ENCODE assay signal across 8 mouse cellular contexts in the genomic region with DNA sequence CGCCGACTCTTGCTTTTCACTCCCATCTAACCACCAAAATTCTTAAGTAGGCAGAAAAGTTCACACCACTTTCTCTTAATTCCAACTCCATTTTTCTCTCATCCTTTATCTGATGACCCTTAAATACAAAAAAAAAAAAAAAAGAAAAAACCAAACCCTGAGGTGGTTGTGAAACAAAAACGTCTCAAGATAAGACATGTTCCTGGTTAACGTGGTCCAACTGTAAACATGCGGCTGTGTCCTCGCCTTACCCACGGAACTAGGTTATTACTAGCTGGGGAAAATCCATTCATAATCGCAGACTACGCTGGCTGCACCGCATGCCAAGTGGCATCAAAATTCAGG. TPM values are rescaled to one million over a fixed set of nuclear protein-coding genes. Genes with fewer than 3 reads are reported as not detected.
DNase-seq lines count a peak whose midpoint lies in the region; ATAC-seq and TF ChIP-seq lines count a peak whose summit lies in the region.

No protein-coding gene starts in this region.

- no peak for ATAC-seq in embryonic facial prominence, embryonic 12.5 days (ENCODE audit: insufficient number of reproducible peaks, insufficient read depth, low FRiP score, low TSS enrichment)
- no peak for ATAC-seq in intestine, embryonic 16.5 days
- ATAC-seq in neural tube, embryonic 12.5 days (ENCODE audit: low FRiP score, low read depth): no peak

- H3K27me3 ChIP-seq in embryonic facial prominence, embryonic 12.5 days: no peaks in the 10 kb centered on the region
- no peaks in the 10 kb centered on the region for H3K27me3 ChIP-seq in intestine, embryonic 16.5 days (replicated peaks; ENCODE audit: control insufficient read depth, insufficient read depth, low read length)
- H3K27me3 ChIP-seq in neural tube, embryonic 12.5 days (replicated peaks): no peaks in the 10 kb centered on the region

- H3K4me1 ChIP-seq in embryonic facial prominence, embryonic 12.5 days: peaks cover 7% of the 10 kb centered on the region
- H3K4me1 ChIP-seq in intestine, embryonic 16.5 days (ENCODE audit: control insufficient read depth, insufficient read depth, low read length): peaks cover 5% of the 10 kb centered on the region
- H3K4me1 ChIP-seq in neural tube, embryonic 12.5 days: peaks cover 6% of the 10 kb centered on the region

- peak overlapping the region; percentile 89 for H3K4me3 ChIP-seq in layer of hippocampus, adult 2 months
- peak overlapping the region; percentile 96 for H3K4me3 ChIP-seq in embryonic facial prominence, embryonic 12.5 days
- peak overlapping the region; percentile 99 for H3K4me3 ChIP-seq in intestine, embryonic 16.5 days (ENCODE audit: low read length)
- peak overlapping the region; percentile 94 for H3K4me3 ChIP-seq in neural tube, embryonic 12.5 days

- peak overlapping the region; percentile 94 for H3K27ac ChIP-seq in layer of hippocampus, adult 2 months
- peak overlapping the region; percentile 89; the same call in 1 of the 2 replicates for H3K27ac ChIP-seq in embryonic facial prominence, embryonic 12.5 days
- peak overlapping the region; percentile 82; the same call in 1 of the 2 replicates for H3K27ac ChIP-seq in intestine, embryonic 16.5 days (ENCODE audit: low read length)
- H3K27ac ChIP-seq in neural tube, embryonic 12.5 days: peak overlapping the region; percentile 74; the same call in 1 of the 2 replicates

- 18% methylated on average over 10 of the region's 10 CpGs for WGBS in embryonic facial prominence, embryonic 12.5 days
- WGBS in intestine, embryonic 16.5 days: 12% methylated on average over 10 of the region's 10 CpGs
- 21% methylated on average over 10 of the region's 10 CpGs for WGBS in neural tube, embryonic 12.5 days

- peak overlapping the region; percentile 95 for H3K9ac ChIP-seq in embryonic facial prominence, embryonic 12.5 days
- peak overlapping the region; percentile 95 for H3K9ac ChIP-seq in intestine, embryonic 16.5 days (ENCODE audit: low read depth, low read length)
- H3K9ac ChIP-seq in neural tube, embryonic 12.5 days: peak overlapping the region; percentile 90

- H3K36me3 ChIP-seq in embryonic facial prominence, embryonic 12.5 days: peaks cover 32% of the 10 kb centered on the region
- peaks cover 9% of the 10 kb centered on the region for H3K36me3 ChIP-seq in intestine, embryonic 16.5 days (ENCODE audit: control insufficient read depth, insufficient read depth, low read length)
- peaks cover 24% of the 10 kb centered on the region for H3K36me3 ChIP-seq in neural tube, embryonic 12.5 days

- no peaks in the 10 kb centered on the region for H3K9me3 ChIP-seq in embryonic facial prominence, embryonic 12.5 days
- no peaks in the 10 kb centered on the region for H3K9me3 ChIP-seq in intestine, embryonic 16.5 days (ENCODE audit: control insufficient read depth, low read length)
- H3K9me3 ChIP-seq in neural tube, embryonic 12.5 days: no peaks in the 10 kb centered on the region

- peak overlapping the region; percentile 80 for H3K4me2 ChIP-seq in embryonic facial prominence, embryonic 12.5 days (replicated peaks)
- H3K4me2 ChIP-seq in intestine, embryonic 16.5 days (ENCODE audit: low read depth, low read length): peak overlapping the region; percentile 72
- H3K4me2 ChIP-seq in neural tube, embryonic 12.5 days (replicated peaks): peak overlapping the region; percentile 90

- no peak for DNase-seq in layer of hippocampus, adult 2 months (ENCODE audit: low spot score in 2 of 2)
- DNase-seq in layer of hippocampus, adult 18-20 months (ENCODE audit: low spot score in 2 of 2): no peak
- DNase-seq in adrenal gland, adult (ENCODE audit: inconsistent age in 2 of 2, low spot score in 1 of 2): no peak
- DNase-seq in cerebellum, adult 11 months: no peak
- DNase-seq in kidney, adult 9 months: no peak

- TF ChIP-seq CTCF in layer of hippocampus, adult 2 months (conservative IDR thresholded peaks at IDR 0.05): no peak

RNA-seq across cellular contexts. Expression of a gene that starts 8.3 kb away (rescaled TPM):
- 100 to 1,000 TPM; 124 to 136 TPM for total RNA-seq in layer of hippocampus, adult 2 months (2021)
- 100 to 1,000 TPM; 114 to 116 TPM for total RNA-seq in layer of hippocampus, adult 18-20 months (2021)
- polyA plus RNA-seq in embryonic facial prominence, embryonic 12.5 days (2016; fragmentation: Nextera tagmentation; extraction: Ambion mirVana): 184 and 201 TPM in 2 replicates
- 162 and 169 TPM in 2 replicates for polyA plus RNA-seq in intestine, embryonic 16.5 days (2015; fragmentation: Nextera tagmentation; extraction: Ambion mirVana)
- 191 and 201 TPM in 2 replicates for polyA plus RNA-seq in neural tube, embryonic 12.5 days (2016; fragmentation: Nextera tagmentation; extraction: Ambion mirVana)

RNA-seq across cellular contexts. Expression of a gene that starts 57.2 kb away (rescaled TPM):
- not detected for total RNA-seq in layer of hippocampus, adult 2 months (2021)
- total RNA-seq in layer of hippocampus, adult 18-20 months (2021): not detected
- polyA plus RNA-seq in embryonic facial prominence, embryonic 12.5 days (2016; fragmentation: Nextera tagmentation; extraction: Ambion mirVana): 2.1 and 2.5 TPM in 2 replicates
- polyA plus RNA-seq in intestine, embryonic 16.5 days (2015; fragmentation: Nextera tagmentation; extraction: Ambion mirVana): 0.17 and 0.34 TPM in 2 replicates
- 3.4 and 3.9 TPM in 2 replicates for polyA plus RNA-seq in neural tube, embryonic 12.5 days (2016; fragmentation: Nextera tagmentation; extraction: Ambion mirVana)
